Mouse (Mus musculus) kidney, adult 2 months (tissue): ENCODE measurements around the gene Cacnb2.

ENCODE experiments used
- CTCF ChIP-seq: fragments of 200-500 bp; conservative IDR thresholded peaks from 2 replicates; pipeline ENCODE4 v1.5.1; 2011; ENCODE audit warnings: low read depth, mild to moderate bottlenecking, control low read depth, low read length, moderate library complexity, mixed read lengths; ENCODE audit not compliant: insufficient read depth, insufficient read length
- POLR2A ChIP-seq: fragments of 200-500 bp; IDR thresholded peaks from one replicate; pipeline ENCODE4 v1.6.1; 2011; ENCODE audit warnings: low read depth, low read length, control low read depth

- TF ChIP-seq POLR2A (no peak), CTCF (no peak)
These were observed 62.3 kb downstream of the Cacnb2 start for GRCm38 (mm10) chr2:14665213-14665612.
